Mouse (Mus musculus) hindbrain, embryonic 15.5 days (tissue): Measurements from ENCODE around the gene Slc34a2. TPM values are rescaled to one million over a fixed set of nuclear protein-coding genes. Genes with fewer than 3 reads are reported as not detected.

Experiments used
- ATAC-seq: fragments of 200-750 bp; cut with Nextera tagmentation; 2 replicates; pipeline ENCODE4 v1.8.0; 2017; ENCODE audit warnings: low read depth, moderate number of reproducible peaks, moderate TSS enrichment; ENCODE audit not compliant: low FRiP score
- H3K27ac ChIP-seq: fragments of 300-500 bp; sonication (generic); replicated peaks from 2 replicates; pipeline ENCODE4 v1.5.1; 2015; ENCODE audit warnings: mild to moderate bottlenecking, inconsistent platforms
- H3K27me3 ChIP-seq: fragments of 300-500 bp; sonication (generic); 2 replicates; pipeline ENCODE4 v1.6.1; 2015; ENCODE audit warnings: control low read depth, inconsistent platforms
- H3K36me3 ChIP-seq: fragments of 300-500 bp; sonication (generic); 2 replicates; pipeline ENCODE4 v1.6.1; 2015; ENCODE audit warnings: control low read depth, inconsistent platforms
- H3K4me1 ChIP-seq: fragments of 300-500 bp; sonication (generic); replicated peaks from 2 replicates; pipeline ENCODE4 v1.6.1; 2015; ENCODE audit warnings: control low read depth, inconsistent platforms
- H3K4me2 ChIP-seq: fragments of 300-500 bp; sonication (generic); 2 replicates; pipeline ENCODE4 v1.6.1; 2015; ENCODE audit warnings: moderate library complexity, mild to moderate bottlenecking, inconsistent platforms
- H3K4me3 ChIP-seq: fragments of 300-500 bp; sonication (generic); 2 replicates; pipeline ENCODE4 v1.5.1; 2015; ENCODE audit warnings: mild to moderate bottlenecking, inconsistent platforms
- H3K9ac ChIP-seq: fragments of 300-500 bp; sonication (generic); 2 replicates; pipeline ENCODE4 v1.6.1; 2015; ENCODE audit warnings: inconsistent platforms
- H3K9me3 ChIP-seq: fragments of 300-500 bp; sonication (generic); 2 replicates; pipeline ENCODE4 v1.6.1; 2016; ENCODE audit warnings: control low read depth, inconsistent platforms
- WGBS: fragments of 180-500 bp; shearing (Covaris S2); methylation state at CpG from one replicate; pipeline ENCODE4 v1.1.7; 2015; 5-methylcytosine and 5-hydroxymethylcytosine counted together
- polyA plus RNA-seq: library from polyadenylated mRNA; unstranded; fragments of >200 nt; fragmentation: Nextera tagmentation; extraction: Ambion mirVana; gene quantifications from 2 replicates; pipeline ENCODE4 v1.2.1, GENCODE M21; 2015

Slc34a2 gene
- polyA plus RNA-seq: 0.05 and 0.17 TPM in 2 replicates

GRCm38 (mm10) chr5:53037781-53038180 lies at the start of gene Slc34a2:
TSS of gene Slc34a2 (plus strand) at chr5:53038081.
- H3K36me3 ChIP-seq: no peaks in the 10 kb centered on the region
- H3K4me2 ChIP-seq: no peak within 1 kb of the TSS
- H3K4me1 ChIP-seq: no peaks in the 10 kb centered on the region
- H3K9me3 ChIP-seq: no peaks in the 10 kb centered on the region
- ATAC-seq: no peak
- H3K27ac ChIP-seq: no peak within 1 kb of the TSS
- WGBS: 95% methylated on average over 3 of the region's 3 CpGs
- H3K27me3 ChIP-seq: no peaks in the 10 kb centered on the region
- no peak within 1 kb of the TSS for H3K4me3 ChIP-seq
- H3K9ac ChIP-seq: no peak within 1 kb of the TSS

- H3K4me1 ChIP-seq: no peaks in the 10 kb centered on the region
- H3K9ac ChIP-seq: no peak overlapping the region
- H3K4me2 ChIP-seq: no peak overlapping the region
- no peak for ATAC-seq
- H3K27ac ChIP-seq: no peak overlapping the region
- H3K27me3 ChIP-seq: no peaks in the 10 kb centered on the region
- H3K9me3 ChIP-seq: no peaks in the 10 kb centered on the region
- 86% methylated on average over 8 of the region's 8 CpGs for WGBS
- no peaks in the 10 kb centered on the region for H3K36me3 ChIP-seq
- no peak overlapping the region for H3K4me3 ChIP-seq
Measured at GRCm38 (mm10) chr5:52990687-52991341, 47.1 kb upstream of the Slc34a2 start.

- Histone ChIP-seq H3K9ac (no peak overlapping the region), H3K27ac (no peak overlapping the region)
- WGBS: 93% methylated on average over 11 of the region's 11 CpGs
Measured at GRCm38 (mm10) chr5:52992210-52992897, 45.5 kb upstream of the Slc34a2 start.

GRCm38 (mm10) chr5:52993490-52994282 lies 44.2 kb upstream of the Slc34a2 start:
- H3K9ac ChIP-seq: no peak overlapping the region
- H3K36me3 ChIP-seq: no peaks in the 10 kb centered on the region
- H3K4me2 ChIP-seq: no peak overlapping the region
- H3K27me3 ChIP-seq: no peaks in the 10 kb centered on the region
- no peak overlapping the region for H3K4me3 ChIP-seq
- no peak for ATAC-seq
- H3K27ac ChIP-seq: no peak overlapping the region
- peaks cover 6% of the 10 kb centered on the region; the same call in 1 of the 2 replicates for H3K4me1 ChIP-seq
- 92% methylated on average over 12 of the region's 12 CpGs for WGBS
- H3K9me3 ChIP-seq: no peaks in the 10 kb centered on the region

More at GRCm38 (mm10) chr5:52992210-52992897, 45.5 kb upstream of the Slc34a2 start:
- H3K36me3 ChIP-seq: no peaks in the 10 kb centered on the region
- no peak for ATAC-seq
- H3K4me1 ChIP-seq: peaks cover 6% of the 10 kb centered on the region; the same call in 1 of the 2 replicates
- no peak overlapping the region for H3K4me3 ChIP-seq
- H3K4me2 ChIP-seq: no peak overlapping the region
- H3K27me3 ChIP-seq: no peaks in the 10 kb centered on the region
- no peaks in the 10 kb centered on the region for H3K9me3 ChIP-seq

DNA sequence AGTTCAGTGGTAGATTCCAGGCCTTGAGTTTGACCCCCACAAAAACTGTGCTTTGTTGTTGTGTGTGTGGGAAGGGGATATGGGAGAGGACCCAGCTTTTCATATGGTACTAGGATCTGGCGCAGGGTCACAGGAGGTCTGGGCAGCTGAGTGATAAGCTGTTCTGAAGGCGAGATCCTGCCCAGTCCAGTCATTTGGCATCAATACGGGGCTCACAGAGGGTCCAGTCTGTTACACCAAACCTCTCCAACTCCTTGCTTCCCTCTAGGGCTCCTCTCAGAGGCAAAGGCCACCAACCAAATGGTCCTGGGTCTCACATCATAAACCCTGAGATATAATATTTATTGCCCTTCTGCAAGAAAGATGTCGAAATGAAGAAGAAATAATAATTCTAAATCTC lies 42.4 kb upstream of the Slc34a2 start:
- no peak for ATAC-seq
- Histone ChIP-seq H3K4me1 (peaks cover 6% of the 10 kb centered on the region; the same call in 1 of the 2 replicates), H3K4me2 (no peak overlapping the region), H3K36me3 (no peaks in the 10 kb centered on the region), H3K9ac (no peak overlapping the region), H3K27ac (no peak overlapping the region), H3K27me3 (no peaks in the 10 kb centered on the region), H3K9me3 (no peaks in the 10 kb centered on the region), H3K4me3 (no peak overlapping the region)
- 95% methylated on average over 4 of the region's 4 CpGs for WGBS

DNA sequence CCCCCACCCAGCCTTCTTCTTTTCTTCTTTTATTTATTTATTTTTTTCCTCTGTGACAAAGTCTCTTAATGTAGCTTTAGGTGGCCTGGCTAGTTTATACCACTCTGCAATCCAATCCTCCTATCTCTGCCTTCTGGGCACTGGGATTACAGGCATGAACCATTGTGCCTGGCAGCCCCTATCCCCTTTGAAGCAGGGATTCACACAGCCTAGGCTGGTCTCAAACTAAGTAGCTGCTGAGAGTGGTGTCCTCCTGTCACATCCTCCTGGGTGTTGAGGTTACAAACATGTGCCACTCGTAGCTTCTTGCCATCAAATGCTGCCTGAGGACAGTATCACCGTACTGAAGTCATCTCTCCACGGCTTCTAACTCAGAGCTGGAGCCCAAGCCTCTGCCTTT lies 41.7 kb upstream of the Slc34a2 start:
- WGBS: 19% methylated on average over 3 of the region's 3 CpGs
- no peak for ATAC-seq
- Histone ChIP-seq H3K4me1 (peaks cover 6% of the 10 kb centered on the region; the same call in 1 of the 2 replicates), H3K9me3 (no peaks in the 10 kb centered on the region), H3K27ac (no peak overlapping the region), H3K9ac (no peak overlapping the region), H3K36me3 (no peaks in the 10 kb centered on the region), H3K4me3 (no peak overlapping the region), H3K4me2 (no peak overlapping the region), H3K27me3 (no peaks in the 10 kb centered on the region)

GRCm38 (mm10) chr5:52996601-52997000 lies 41.3 kb upstream of the Slc34a2 start:
- H3K9me3 ChIP-seq: no peaks in the 10 kb centered on the region
- H3K27ac ChIP-seq: no peak overlapping the region
- H3K4me1 ChIP-seq: peaks cover 6% of the 10 kb centered on the region; the same call in 1 of the 2 replicates
- no peaks in the 10 kb centered on the region for H3K27me3 ChIP-seq
- 0 out of 2 replicates have a peak, but pooled peaks have one; percentile 27 for ATAC-seq
- H3K36me3 ChIP-seq: no peaks in the 10 kb centered on the region
- 14% methylated on average over 8 of the region's 8 CpGs for WGBS
- no peak overlapping the region for H3K4me3 ChIP-seq
- H3K4me2 ChIP-seq: no peak overlapping the region
- H3K9ac ChIP-seq: no peak overlapping the region

DNA sequence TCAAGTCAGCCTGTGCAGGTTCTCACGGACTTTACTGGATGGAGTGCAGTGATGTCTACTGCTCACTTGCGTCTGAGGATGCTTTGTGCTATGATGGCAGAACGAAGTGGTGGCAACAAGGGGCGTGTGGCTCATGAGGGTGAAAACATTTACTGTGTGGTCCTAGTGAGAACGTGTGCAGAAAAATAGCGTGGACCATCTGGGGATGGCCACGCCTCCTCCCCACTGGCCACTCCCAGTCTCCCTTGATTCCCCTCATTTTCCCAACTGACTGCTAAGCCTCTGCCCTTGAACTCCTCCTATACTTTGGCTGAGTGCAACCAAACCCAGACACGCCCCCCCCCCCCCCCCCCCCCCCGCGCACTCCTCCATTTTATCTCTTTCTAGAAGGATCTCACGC lies 40.8 kb upstream of the Slc34a2 start:
- Histone ChIP-seq H3K4me3 (no peak overlapping the region), H3K4me2 (no peak overlapping the region), H3K27me3 (no peaks in the 10 kb centered on the region), H3K9ac (no peak overlapping the region), H3K36me3 (no peaks in the 10 kb centered on the region), H3K9me3 (no peaks in the 10 kb centered on the region), H3K4me1 (peaks cover 6% of the 10 kb centered on the region; the same call in 1 of the 2 replicates), H3K27ac (no peak overlapping the region)
- 67% methylated on average over 9 of the region's 11 CpGs for WGBS
- no peak for ATAC-seq

DNA sequence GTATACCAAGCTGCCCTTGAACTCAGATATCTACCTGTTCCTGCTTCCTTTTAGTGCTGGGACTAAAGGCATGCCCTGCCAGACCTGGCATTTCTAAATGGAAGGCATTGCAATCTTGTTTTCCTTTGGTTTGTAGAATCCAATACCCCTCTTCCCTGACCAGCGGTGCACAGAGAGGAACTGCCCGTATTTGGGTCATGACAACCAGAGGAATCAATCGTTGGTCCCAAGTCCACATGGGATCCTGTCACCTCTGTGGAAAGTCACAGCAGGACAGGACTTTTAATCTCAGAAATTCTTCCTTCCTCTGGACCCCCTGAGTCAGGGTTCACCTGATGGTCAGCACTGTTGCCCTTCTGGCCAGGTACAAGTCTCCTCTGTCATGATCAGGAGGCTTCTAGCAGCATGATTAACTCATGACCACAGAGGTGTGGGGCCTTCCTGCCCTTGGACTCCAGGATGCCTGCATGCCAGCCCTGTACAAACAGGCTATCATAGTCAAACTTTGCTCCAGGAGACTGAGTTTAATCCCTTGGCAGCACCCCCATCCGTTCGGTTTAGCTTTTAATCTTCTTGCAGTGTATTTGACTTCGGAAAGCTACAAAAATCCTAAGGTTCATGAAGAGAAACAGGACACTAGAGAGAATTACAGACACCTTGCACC lies 39.7 kb upstream of the Slc34a2 start:
- 93% methylated on average over 6 of the region's 6 CpGs for WGBS
- no peak overlapping the region for H3K4me2 ChIP-seq
- no peak for ATAC-seq

GRCm38 (mm10) chr5:53000169-53000872 lies 37.6 kb upstream of the Slc34a2 start:
- no peaks in the 10 kb centered on the region for H3K27me3 ChIP-seq
- H3K4me2 ChIP-seq: no peak overlapping the region
- H3K27ac ChIP-seq: no peak overlapping the region
- 59% methylated on average over 5 of the region's 5 CpGs for WGBS
- no peak overlapping the region for H3K4me3 ChIP-seq
- H3K9ac ChIP-seq: no peak overlapping the region
- ATAC-seq: no peak
- H3K9me3 ChIP-seq: no peaks in the 10 kb centered on the region
- H3K36me3 ChIP-seq: no peaks in the 10 kb centered on the region
- peaks cover 6% of the 10 kb centered on the region; the same call in 1 of the 2 replicates for H3K4me1 ChIP-seq

More for the DNA sequence above, 39.7 kb upstream of the Slc34a2 start:
- Histone ChIP-seq H3K4me1 (peaks cover 6% of the 10 kb centered on the region; the same call in 1 of the 2 replicates), H3K9ac (no peak overlapping the region), H3K36me3 (no peaks in the 10 kb centered on the region), H3K9me3 (no peaks in the 10 kb centered on the region), H3K27ac (no peak overlapping the region), H3K4me3 (no peak overlapping the region), H3K27me3 (no peaks in the 10 kb centered on the region)

GRCm38 (mm10) chr5:53002599-53003203 lies 35.2 kb upstream of the Slc34a2 start:
- Histone ChIP-seq H3K4me1 (no peaks in the 10 kb centered on the region), H3K9ac (no peak overlapping the region), H3K4me3 (no peak overlapping the region), H3K36me3 (no peaks in the 10 kb centered on the region), H3K27me3 (no peaks in the 10 kb centered on the region), H3K9me3 (no peaks in the 10 kb centered on the region), H3K4me2 (no peak overlapping the region), H3K27ac (0 out of 2 replicates have a peak overlapping the region, but pooled peaks have one; percentile 5)
- peak; percentile 61; the same call in 1 of the 2 replicates for ATAC-seq
- 67% methylated on average over 8 of the region's 8 CpGs for WGBS
